Mouse (Mus musculus) CH12.LX (cell line): ENCODE results near the gene Klhl7.

Experiments used
- CHD2 ChIP-seq: IDR thresholded peaks from 2 replicates; pipeline ENCODE4 v1.6.1; 2011; ENCODE audit warnings: low read length, improper control_type of control experiment
- CTCF ChIP-seq, 2 experiments: IDR thresholded peaks in 1 of 2; conservative IDR thresholded peaks in 1 of 2; 2 replicates each; pipeline ENCODE4 v1.5.1; 2011 to 2012; ENCODE audit warnings: low read depth in 2 of 2, low read length in 2 of 2, improper control_type of control experiment in 1 of 2, inconsistent platforms in 1 of 2, mild to moderate bottlenecking in 1 of 2, moderate library complexity in 1 of 2
- EP300 ChIP-seq: IDR thresholded peaks from 2 replicates; pipeline ENCODE4 v1.6.1; 2011; ENCODE audit warnings: low read length, improper control_type of control experiment
- ZC3H11A ChIP-seq: IDR thresholded peaks from 2 replicates; pipeline ENCODE4 v1.6.1; 2012; ENCODE audit warnings: low read depth, mild to moderate bottlenecking, inconsistent platforms, low read length, improper control_type of control experiment
- ZKSCAN1 ChIP-seq: IDR thresholded peaks from 2 replicates; pipeline ENCODE4 v1.6.1; 2012; ENCODE audit warnings: low read depth, inconsistent platforms, low read length, improper control_type of control experiment, borderline replicate concordance

DNA sequence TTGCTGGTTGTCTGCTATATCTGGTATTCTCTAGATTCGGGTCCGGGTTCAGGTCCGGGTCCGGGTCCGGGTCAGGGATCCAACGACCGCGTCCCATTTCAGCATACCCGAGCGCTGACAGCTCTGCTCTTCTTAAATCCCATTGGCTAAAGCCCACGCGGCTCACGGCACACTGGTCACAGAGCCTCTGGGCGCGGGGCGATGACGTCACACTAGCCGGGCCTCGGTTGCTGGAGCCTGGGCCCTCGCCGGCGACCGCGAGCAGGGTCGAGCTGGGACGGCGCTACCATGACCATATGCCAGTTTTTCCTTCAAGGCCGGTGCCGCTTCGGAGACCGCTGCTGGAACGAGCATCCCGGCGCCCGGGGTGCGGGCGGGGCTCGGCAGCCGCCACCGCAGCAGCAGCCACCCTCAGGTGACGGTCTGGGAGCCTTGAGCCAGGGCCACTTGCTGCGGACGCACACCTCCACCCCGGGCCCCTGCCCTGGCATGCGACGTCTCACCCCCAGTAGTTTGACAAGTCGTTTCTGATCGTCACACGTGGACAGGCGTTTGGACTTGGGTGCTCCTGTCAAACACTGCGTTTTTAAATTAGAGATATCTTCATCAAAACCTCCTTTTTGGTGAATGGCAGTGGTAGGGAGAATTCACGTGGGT lies 64.5 kb downstream of the Klhl7 start, which contains the start of gene Nupl2:
- TF ChIP-seq CHD2, result peak; percentile 30; the same call in 1 of the 2 replicates
- no peak for TF ChIP-seq ZC3H11A
- no peak for TF ChIP-seq CTCF (conservative IDR thresholded peaks at IDR 0.05 in 1 of 2, IDR thresholded peaks at IDR 0.05 in 1 of 2; ENCODE audit: low read depth in 2 of 2, low read length in 2 of 2)
- TF ChIP-seq EP300, result no peak
- no peak for TF ChIP-seq ZKSCAN1
